Mouse (Mus musculus) intestine, embryonic 15.5 days (tissue): ENCODE results near the gene Dcn. TPM values are rescaled to one million over a fixed set of nuclear protein-coding genes. Genes with fewer than 3 reads are reported as not detected.

Experiments
- ATAC-seq: fragments of 200-750 bp; cut with Nextera tagmentation; 2 replicates; pipeline ENCODE4 v1.8.0; 2017; ENCODE audit warnings: moderate TSS enrichment, moderate library complexity
- H3K27ac ChIP-seq: fragments of 300-500 bp; sonication (generic); 2 replicates; pipeline ENCODE4 v1.5.1; 2015; ENCODE audit warnings: mild to moderate bottlenecking, inconsistent platforms
- H3K27me3 ChIP-seq: fragments of 300-500 bp; sonication (generic); replicated peaks from 2 replicates; pipeline ENCODE4 v1.6.1; 2015; ENCODE audit warnings: inconsistent platforms
- H3K36me3 ChIP-seq: fragments of 300-500 bp; sonication (generic); 2 replicates; pipeline ENCODE4 v1.6.1; 2015; ENCODE audit warnings: inconsistent platforms
- H3K4me1 ChIP-seq: fragments of 300-500 bp; sonication (generic); replicated peaks from 2 replicates; pipeline ENCODE4 v1.6.1; 2015; ENCODE audit warnings: inconsistent platforms
- H3K4me2 ChIP-seq: fragments of 300-500 bp; sonication (generic); replicated peaks from 2 replicates; pipeline ENCODE4 v1.6.1; 2015; ENCODE audit warnings: mild to moderate bottlenecking, inconsistent platforms
- H3K4me3 ChIP-seq: fragments of 300-500 bp; sonication (generic); replicated peaks from 2 replicates; pipeline ENCODE4 v1.5.1; 2015; ENCODE audit warnings: inconsistent platforms
- H3K9ac ChIP-seq: fragments of 300-500 bp; sonication (generic); 2 replicates; pipeline ENCODE4 v1.6.1; 2015; ENCODE audit warnings: inconsistent platforms
- H3K9me3 ChIP-seq: fragments of 300-500 bp; sonication (generic); 2 replicates; pipeline ENCODE4 v1.6.1; 2016; ENCODE audit warnings: inconsistent platforms
- WGBS: fragments of 180-500 bp; shearing (Covaris S2); methylation state at CpG from one replicate; pipeline ENCODE4 v1.1.7; 2015; 5-methylcytosine and 5-hydroxymethylcytosine counted together
- polyA plus RNA-seq: library from polyadenylated mRNA; unstranded; fragments of >200 nt; fragmentation: Nextera tagmentation; extraction: Ambion mirVana; gene quantifications from 2 replicates; pipeline ENCODE4 v1.2.1, GENCODE M21; 2015

Dcn gene
- polyA plus RNA-seq, 1 experiment from 2014 or later = 497 TPM

DNA sequence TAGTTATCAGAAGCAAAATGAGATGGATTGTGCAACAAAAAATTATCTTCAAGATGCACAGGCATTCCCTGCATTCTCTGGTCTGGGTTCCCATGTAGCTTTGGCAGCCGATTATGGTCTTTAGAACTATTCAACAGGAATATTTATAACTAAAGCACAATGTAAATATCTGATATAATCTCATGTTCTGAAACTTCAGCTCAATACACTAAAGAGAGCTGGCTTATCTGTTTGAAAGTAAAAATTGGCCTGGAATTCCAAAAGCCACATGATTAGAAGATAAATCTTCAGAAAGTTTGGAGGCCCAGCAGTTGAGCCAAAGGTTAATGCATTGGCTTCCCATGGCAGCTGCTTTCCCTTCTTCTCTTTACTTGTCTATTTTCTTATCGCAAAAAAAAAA lies 4.6 kb downstream of the Dcn start:
- ATAC-seq = no peak
- 25% methylated on average over 2 of the region's 2 CpGs for WGBS
- H3K4me2 ChIP-seq = no peak overlapping the region
- no peaks in the 10 kb centered on the region for H3K27me3 ChIP-seq
- H3K4me1 ChIP-seq = 0 out of 2 replicates have a peak, but pooled peaks cover 3% of the 10 kb centered on the region
- H3K4me3 ChIP-seq = no peak overlapping the region
- no peak overlapping the region for H3K27ac ChIP-seq
- no peak overlapping the region for H3K9ac ChIP-seq
- no peaks in the 10 kb centered on the region for H3K9me3 ChIP-seq
- H3K36me3 ChIP-seq = no peaks in the 10 kb centered on the region

DNA sequence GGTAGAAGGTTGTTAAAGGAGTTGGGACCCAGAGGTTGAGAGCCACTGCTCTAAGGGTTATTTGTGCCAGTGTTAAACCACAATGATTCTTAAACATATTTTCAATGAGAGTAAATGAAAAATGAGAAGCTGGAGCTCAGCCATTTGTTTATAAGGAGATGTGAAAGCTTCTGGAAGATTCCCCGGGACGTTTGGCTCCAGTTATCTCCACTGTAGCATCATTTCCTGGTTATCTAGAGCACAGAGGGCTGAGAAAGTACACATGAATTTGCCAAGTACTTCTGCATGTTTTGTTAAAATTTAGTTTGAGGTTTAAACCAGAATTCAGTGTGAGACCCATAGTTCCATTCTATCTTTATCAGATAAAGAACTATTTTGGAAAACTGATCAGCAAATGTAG lies 5.7 kb downstream of the Dcn start:
- no peak for ATAC-seq
- Histone ChIP-seq H3K4me3 (no peak overlapping the region), H3K9ac (no peak overlapping the region), H3K27me3 (no peaks in the 10 kb centered on the region), H3K27ac (no peak overlapping the region), H3K4me1 (no peaks in the 10 kb centered on the region), H3K36me3 (no peaks in the 10 kb centered on the region), H3K9me3 (no peaks in the 10 kb centered on the region), H3K4me2 (no peak overlapping the region)
- 31% methylated on average over 2 of the region's 2 CpGs for WGBS

DNA sequence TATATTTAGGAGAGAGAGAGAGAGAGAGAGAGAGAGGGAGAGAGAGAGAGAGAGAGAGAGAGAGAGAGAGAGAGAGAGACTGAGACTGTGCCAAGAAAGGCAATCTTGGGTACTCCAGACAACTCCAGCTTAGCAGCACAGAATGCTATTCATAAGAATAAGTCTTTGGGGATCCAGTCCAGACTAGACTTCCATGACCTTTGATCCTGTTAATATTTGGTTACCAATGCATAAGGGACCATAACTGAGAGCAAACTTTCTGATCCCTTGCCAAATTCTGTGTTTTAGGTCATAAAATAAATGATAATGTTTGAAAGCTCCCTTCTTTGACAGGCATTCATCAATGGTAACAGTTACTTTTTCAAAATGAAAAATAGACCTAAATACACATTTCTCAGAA lies 6.7 kb downstream of the Dcn start:
- no peak overlapping the region for H3K27ac ChIP-seq
- H3K4me1 ChIP-seq = no peaks in the 10 kb centered on the region
- H3K27me3 ChIP-seq = no peaks in the 10 kb centered on the region
- H3K4me2 ChIP-seq = no peak overlapping the region
- no peak overlapping the region for H3K9ac ChIP-seq
- no peaks in the 10 kb centered on the region for H3K9me3 ChIP-seq
- no peak for ATAC-seq
- no peaks in the 10 kb centered on the region for H3K36me3 ChIP-seq
- no peak overlapping the region for H3K4me3 ChIP-seq

DNA sequence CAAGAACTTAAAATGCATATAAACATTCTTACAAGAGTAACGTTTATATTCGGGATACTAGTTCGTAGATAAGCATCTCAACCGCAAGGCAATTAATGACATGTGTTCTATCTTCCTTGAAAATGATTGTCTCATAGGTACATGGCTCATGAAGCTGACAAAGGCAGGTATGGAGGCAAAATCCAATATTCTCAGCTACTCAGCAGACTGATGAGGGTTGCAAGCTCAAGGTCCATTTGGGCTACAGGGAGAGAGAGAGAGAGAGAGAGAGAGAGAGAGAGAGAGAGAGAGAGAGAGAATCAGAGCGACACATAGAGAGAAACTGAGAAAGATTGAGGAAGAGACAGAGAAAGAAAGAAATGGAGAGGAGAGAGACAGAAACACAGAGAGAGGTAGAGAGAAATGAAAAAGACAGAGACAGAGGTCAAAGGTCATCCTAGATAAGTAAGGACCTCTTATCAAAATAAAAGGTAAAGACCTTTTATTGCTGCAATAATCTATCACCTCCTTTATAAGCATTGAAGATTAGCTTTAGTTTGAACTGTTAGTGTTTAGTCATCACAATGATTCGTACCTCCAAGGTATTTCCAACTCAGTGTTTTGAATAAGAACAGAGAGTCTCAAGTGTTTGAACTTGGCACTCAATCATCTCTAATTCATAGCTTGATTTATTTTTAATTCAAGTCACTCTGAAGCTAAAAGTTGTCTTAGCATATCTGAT lies 8.0 kb downstream of the Dcn start:
- no peaks in the 10 kb centered on the region for H3K36me3 ChIP-seq
- no peak overlapping the region for H3K9ac ChIP-seq
- H3K9me3 ChIP-seq = no peaks in the 10 kb centered on the region
- no peak overlapping the region for H3K27ac ChIP-seq
- H3K4me2 ChIP-seq = no peak overlapping the region
- H3K27me3 ChIP-seq = no peaks in the 10 kb centered on the region
- no peaks in the 10 kb centered on the region for H3K4me1 ChIP-seq
- peak; percentile 58 for ATAC-seq
- 66% methylated on average over 6 of the region's 6 CpGs for WGBS
- H3K4me3 ChIP-seq = no peak overlapping the region

DNA sequence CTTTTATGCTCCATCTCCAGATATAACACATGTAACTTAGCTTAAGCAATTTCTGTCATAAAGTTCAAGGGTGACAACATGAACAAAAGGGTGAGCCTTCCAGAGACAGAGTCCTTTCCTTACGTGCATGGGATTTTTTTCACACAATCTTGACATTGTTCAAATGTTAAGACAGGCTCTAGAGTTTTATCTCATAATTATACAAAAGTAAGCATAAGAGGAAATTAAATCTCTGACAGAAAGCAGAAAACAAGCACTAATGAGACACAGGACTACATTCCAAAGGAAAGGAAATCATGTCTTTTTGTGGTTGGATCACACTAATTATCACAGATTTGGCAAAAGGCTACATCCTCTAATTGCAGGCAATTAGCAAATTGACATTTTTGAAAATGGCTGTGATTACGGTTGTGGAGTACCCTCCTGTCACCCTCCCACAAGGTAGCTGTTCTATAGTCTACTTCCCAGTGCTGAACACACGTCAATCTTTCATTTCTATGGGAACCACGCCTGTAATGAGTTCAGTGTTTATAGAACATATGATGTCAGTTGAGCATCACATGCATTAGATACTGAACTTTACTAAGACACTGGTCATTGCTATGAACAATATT lies 13.1 kb downstream of the Dcn start:
- no peaks in the 10 kb centered on the region for H3K27me3 ChIP-seq
- 74% methylated on average over 4 of the region's 4 CpGs for WGBS
- no peak for ATAC-seq
- no peaks in the 10 kb centered on the region for H3K36me3 ChIP-seq
- no peak overlapping the region for H3K4me2 ChIP-seq
- H3K9ac ChIP-seq = no peak overlapping the region
- no peaks in the 10 kb centered on the region for H3K4me1 ChIP-seq
- H3K27ac ChIP-seq = no peak overlapping the region
- no peak overlapping the region for H3K4me3 ChIP-seq
- no peaks in the 10 kb centered on the region for H3K9me3 ChIP-seq

DNA sequence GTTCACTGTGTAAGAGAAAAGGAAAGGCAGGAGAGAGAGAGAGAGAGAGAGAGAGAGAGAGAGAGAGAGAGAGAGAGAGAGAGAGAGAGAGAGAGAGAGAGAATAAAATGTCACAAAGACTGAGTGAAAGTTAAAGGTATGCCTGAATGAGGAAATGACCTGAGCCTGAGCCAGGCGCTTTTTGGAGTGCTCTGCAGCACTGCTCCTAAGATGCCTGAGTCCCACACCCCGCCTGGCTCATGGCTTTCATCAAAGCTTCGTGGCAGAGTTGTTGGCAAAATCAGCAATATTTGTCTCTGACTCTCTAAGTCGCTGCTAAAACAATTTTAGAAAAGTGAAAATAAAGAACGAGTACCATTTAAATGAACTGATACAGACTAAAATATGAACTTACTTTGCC lies 18.2 kb downstream of the Dcn start:
- Histone ChIP-seq H3K9ac (no peak overlapping the region), H3K36me3 (no peaks in the 10 kb centered on the region), H3K9me3 (no peaks in the 10 kb centered on the region), H3K4me1 (no peaks in the 10 kb centered on the region), H3K27me3 (no peaks in the 10 kb centered on the region), H3K4me3 (no peak overlapping the region), H3K27ac (no peak overlapping the region), H3K4me2 (no peak overlapping the region)
- WGBS = 50% methylated on average over 5 of the region's 5 CpGs
- no peak for ATAC-seq

DNA sequence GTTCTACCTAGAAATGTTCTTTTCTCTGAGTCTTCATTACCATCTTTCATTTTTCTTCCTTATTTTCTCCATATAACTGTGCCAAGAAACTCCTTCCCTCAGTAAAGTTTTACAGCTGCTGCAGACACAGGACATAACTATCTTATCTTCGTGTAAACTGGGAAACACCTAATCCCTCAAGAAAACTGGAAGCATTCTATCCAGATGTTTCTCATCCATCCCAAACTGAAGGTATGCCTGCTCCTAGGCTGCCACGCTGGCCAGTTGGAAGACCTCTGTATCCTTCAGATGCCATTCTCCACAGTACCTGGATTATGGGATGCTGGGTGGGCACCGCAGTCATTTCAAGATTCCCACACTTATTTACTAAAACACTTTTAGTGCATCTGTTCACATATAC lies 44.0 kb downstream of the Dcn start:
- Histone ChIP-seq H3K9ac (no peak overlapping the region), H3K4me1 (no peaks in the 10 kb centered on the region), H3K27ac (no peak overlapping the region), H3K27me3 (no peaks in the 10 kb centered on the region), H3K4me2 (no peak overlapping the region), H3K9me3 (no peaks in the 10 kb centered on the region), H3K4me3 (no peak overlapping the region), H3K36me3 (no peaks in the 10 kb centered on the region)
- 54% methylated on average over 3 of the region's 3 CpGs for WGBS
- ATAC-seq = no peak

DNA sequence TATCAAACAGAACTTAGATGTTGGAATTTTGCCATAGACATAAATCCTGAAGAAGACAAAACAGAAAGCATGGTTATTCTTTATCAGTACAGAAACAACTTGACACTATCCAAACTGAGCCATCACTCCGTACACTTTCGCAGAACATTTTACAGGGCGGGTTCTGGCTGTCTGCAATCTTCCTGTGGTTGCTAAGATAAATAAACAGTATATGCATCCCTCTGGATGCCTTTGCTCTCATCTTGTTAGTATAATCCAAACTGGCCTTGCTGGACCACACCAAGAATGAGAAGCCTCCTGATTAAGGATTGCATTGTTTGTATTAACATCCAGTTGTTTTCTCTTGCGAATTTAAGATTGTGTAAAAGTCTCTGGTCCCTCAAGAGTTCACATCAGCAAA lies 56.3 kb downstream of the Dcn start:
- 41% methylated on average over 4 of the region's 4 CpGs for WGBS
- H3K4me2 ChIP-seq = no peak overlapping the region
- 0 out of 2 replicates have a peak overlapping the region, but pooled peaks have one; percentile 13 for H3K27ac ChIP-seq
- H3K4me3 ChIP-seq = no peak overlapping the region
- H3K9ac ChIP-seq = no peak overlapping the region
- H3K9me3 ChIP-seq = no peaks in the 10 kb centered on the region
- ATAC-seq = peak; percentile 36; the same call in 1 of the 2 replicates
- H3K4me1 ChIP-seq = 0 out of 2 replicates have a peak, but pooled peaks cover 2% of the 10 kb centered on the region
- H3K36me3 ChIP-seq = no peaks in the 10 kb centered on the region
- no peaks in the 10 kb centered on the region for H3K27me3 ChIP-seq

DNA sequence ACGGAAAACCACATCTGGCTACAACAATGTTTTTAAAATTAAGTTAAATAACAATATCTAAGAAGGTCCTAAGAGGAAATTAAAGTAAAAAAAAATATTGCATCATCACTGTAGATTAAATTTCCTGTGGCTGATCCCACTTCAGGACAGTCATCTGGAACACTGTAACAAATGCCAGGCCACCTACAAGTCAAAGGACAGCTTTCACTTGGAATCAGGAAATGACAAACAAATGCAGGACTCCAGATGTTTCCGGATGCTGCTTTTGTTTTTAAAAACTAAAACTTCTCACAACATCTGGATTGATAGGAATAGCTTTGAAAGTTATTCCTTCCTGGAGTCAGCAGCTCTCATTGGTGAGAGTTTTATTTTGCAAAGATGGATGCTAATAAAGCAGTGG lies 57.5 kb downstream of the Dcn start:
- Histone ChIP-seq H3K9me3 (no peaks in the 10 kb centered on the region), H3K27ac (no peak overlapping the region), H3K4me3 (no peak overlapping the region), H3K9ac (no peak overlapping the region), H3K36me3 (no peaks in the 10 kb centered on the region), H3K27me3 (no peaks in the 10 kb centered on the region), H3K4me1 (0 out of 2 replicates have a peak, but pooled peaks cover 2% of the 10 kb centered on the region), H3K4me2 (no peak overlapping the region)
- no peak for ATAC-seq
- 42% methylated on average over 2 of the region's 2 CpGs for WGBS

DNA sequence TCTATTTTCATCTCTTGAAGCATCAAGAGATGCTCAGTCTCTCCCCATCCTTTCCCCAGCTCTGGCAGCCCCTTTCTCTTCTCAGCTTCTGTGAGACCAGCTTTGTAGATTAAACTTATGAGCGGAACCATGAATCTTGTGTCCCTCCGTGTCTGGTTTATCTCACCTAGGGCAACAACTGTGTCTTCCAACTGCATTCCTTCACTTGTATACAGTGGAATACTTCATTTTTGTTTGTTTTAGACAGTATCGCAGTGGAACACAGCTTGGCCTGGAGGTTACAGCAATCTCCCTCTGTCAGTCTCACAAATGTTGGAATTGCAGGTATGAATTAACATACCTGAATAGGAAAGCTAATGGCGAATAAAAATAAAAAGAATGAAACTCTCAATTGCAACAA lies 58.8 kb downstream of the Dcn start:
- Histone ChIP-seq H3K9ac (no peak overlapping the region), H3K4me3 (no peak overlapping the region), H3K4me2 (no peak overlapping the region), H3K36me3 (no peaks in the 10 kb centered on the region), H3K27ac (peak overlapping the region; percentile 59; the same call in 1 of the 2 replicates), H3K4me1 (0 out of 2 replicates have a peak, but pooled peaks cover 2% of the 10 kb centered on the region), H3K9me3 (no peaks in the 10 kb centered on the region), H3K27me3 (no peaks in the 10 kb centered on the region)
- 40% methylated on average over 4 of the region's 4 CpGs for WGBS
- 0 out of 2 replicates have a peak, but pooled peaks have one; percentile 31 for ATAC-seq

DNA sequence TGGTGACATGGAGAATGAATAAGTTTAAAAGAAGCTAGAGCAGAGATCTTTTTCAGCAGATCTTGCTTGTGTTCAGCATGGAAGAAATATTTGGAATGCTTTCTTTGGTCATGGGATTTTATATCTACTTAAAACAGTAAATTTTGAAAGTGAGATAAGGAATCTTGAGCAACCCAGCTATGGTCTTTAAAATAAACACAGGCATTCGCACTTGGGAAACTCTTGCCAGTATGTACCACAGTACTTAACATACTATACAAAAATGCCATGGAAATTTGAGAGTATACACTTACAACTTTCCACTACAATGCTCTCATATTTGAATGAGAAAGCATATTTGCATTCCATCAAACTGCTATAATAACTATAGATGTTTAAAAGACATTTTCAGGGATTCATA lies 68.3 kb downstream of the Dcn start:
- Histone ChIP-seq H3K9ac (no peak overlapping the region), H3K4me1 (no peaks in the 10 kb centered on the region), H3K4me2 (no peak overlapping the region), H3K36me3 (no peaks in the 10 kb centered on the region), H3K27ac (no peak overlapping the region), H3K9me3 (no peaks in the 10 kb centered on the region), H3K4me3 (no peak overlapping the region), H3K27me3 (no peaks in the 10 kb centered on the region)
- no peak for ATAC-seq
- WGBS = 41% methylated on average over 1 of the region's 1 CpGs

DNA sequence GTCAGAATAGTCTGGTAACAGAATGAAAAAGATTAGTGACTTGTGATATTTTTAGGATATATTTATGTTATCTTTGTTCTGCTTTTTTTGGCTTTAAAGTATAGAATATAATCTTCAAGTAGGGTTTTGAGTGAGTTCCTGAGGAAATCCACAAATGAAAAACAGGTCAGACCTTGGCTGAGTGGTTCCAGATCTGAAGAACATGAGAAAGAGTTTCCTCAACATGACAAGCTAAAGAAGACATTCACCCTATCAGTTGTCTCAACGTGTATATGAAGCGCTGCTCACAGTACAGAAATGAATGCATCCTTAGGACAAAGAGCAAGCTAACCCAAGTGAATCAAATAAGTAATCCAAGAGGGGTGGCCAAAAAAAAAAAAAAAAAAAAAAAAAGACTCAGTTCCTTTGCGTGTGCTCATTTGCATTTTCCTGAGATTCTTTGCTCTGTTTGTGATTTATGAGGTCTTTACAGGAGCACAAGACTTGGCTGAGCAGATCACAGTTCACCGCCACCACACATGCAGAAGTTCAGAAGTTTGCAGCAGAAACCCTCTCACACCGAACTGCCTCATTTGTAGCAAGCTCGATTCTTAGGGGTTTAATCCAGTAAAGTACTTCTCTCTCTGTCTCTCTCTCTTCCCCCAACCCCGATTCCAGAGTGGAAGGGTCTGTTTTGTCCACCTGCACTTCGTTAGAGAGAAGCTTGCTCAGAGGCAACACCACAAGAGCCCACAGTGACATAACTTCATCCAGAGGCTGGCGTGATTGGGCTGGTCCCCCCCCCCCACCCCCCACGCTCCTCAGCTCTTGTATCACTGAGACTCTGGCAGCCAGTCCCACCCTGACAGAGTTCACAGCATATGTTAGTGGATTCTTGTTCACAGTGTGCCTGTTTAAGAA lies 85.8 kb downstream of the Dcn start, which contains the start of gene Lum:
Gene Lum (plus strand): TSS at position 172 of the 900 bp plus-strand sequence.
- Histone ChIP-seq H3K9me3 (no peaks in the 10 kb centered on the region), H3K4me3 (peak within 1 kb of the TSS; percentile 16), H3K36me3 (no peaks in the 10 kb centered on the region; the same call in 1 of the 2 replicates), H3K27me3 (no peaks in the 10 kb centered on the region), H3K4me1 (no peaks in the 10 kb centered on the region), H3K4me2 (peak within 1 kb of the TSS; percentile 46), H3K27ac (peak within 1 kb of the TSS; percentile 82), H3K9ac (peak within 1 kb of the TSS; percentile 17; the same call in 1 of the 2 replicates)
- 39% methylated on average over 10 of the region's 10 CpGs for WGBS
- ATAC-seq = peak; percentile 41
